Mouse (Mus musculus) erythroblast, embryonic 14.5 days (primary cell): ENCODE measurements at regions not wholly inside any gene's neighbourhood (a gene's known extent, or its start where the extent isn't known, plus 50 kb on each side); places are given as distances from the start of the nearest gene placed in this dataset.

Source experiments
- GATA1 ChIP-seq: IDR thresholded peaks from 2 replicates; pipeline ENCODE4 v1.6.1; 2012; ENCODE audit warnings: low read length, inconsistent platforms, mixed read lengths
- TAL1 ChIP-seq: IDR thresholded peaks from 3 replicates; pipeline ENCODE4 v1.6.1; 2012; ENCODE audit warnings: low read length, inconsistent platforms, mixed read lengths

GRCm38 (mm10) chr3:15223266-15223665 lies 108.8 kb downstream of the Gm9733 start:
- no peak for TF ChIP-seq GATA1
- no peak for TF ChIP-seq TAL1
